Mouse (Mus musculus): ENCODE measurements around the gene Gm20838. TPM values are rescaled to one million over a fixed set of nuclear protein-coding genes. Genes with fewer than 3 reads are reported as not detected.
"Not testable (repeated sequence)": the region's sequence is repeated elsewhere in the genome, so short reads cannot be mapped to it uniquely, and the experiment has no call there.

Gene Gm20838
- polyA plus RNA-seq (2012; rRNA removed) (not detected in 2 replicates), polyA plus RNA-seq (2014; fragmentation: Nextera tagmentation; extraction: Ambion mirVana) (not detected in 2 replicates)

GRCm38 (mm10) chrY:33543064-33543463 lies at the start of gene Gm20838:
Gene Gm20838 (minus strand): TSS chrY:33543164.
- H3K4me3 ChIP-seq (ENCODE audit: insufficient read depth in 1 of 2, low read depth in 2 of 2, low read length in 2 of 2); DNase-seq (ENCODE audit: low read depth in 3 of 3, low spot score in 3 of 3); H3K9ac ChIP-seq (replicated peaks); ATAC-seq (ENCODE audit: insufficient read depth); H3K27ac ChIP-seq; H3K9me3 ChIP-seq (ENCODE audit: control insufficient read depth, low read length); H3K4me1 ChIP-seq (replicated peaks; ENCODE audit: control insufficient read depth in 2 of 2, insufficient read depth in 2 of 2, low read length in 1 of 2); H3K36me3 ChIP-seq (replicated peaks; ENCODE audit: control insufficient read depth, insufficient read depth, low read depth); H3K4me2 ChIP-seq (ENCODE audit: low read depth); H3K27me3 ChIP-seq (ENCODE audit: control insufficient read depth, insufficient read depth, low read length): not testable (repeated sequence)
- WGBS (ENCODE audit: insufficient replicate concordance), result no CpG with 5 or more reads among the region's 8 CpGs
